Mouse (Mus musculus) MEL (cell line): Measurements from ENCODE around the gene Mtfmt.

Source experiments
- CHD1 ChIP-seq: IDR thresholded peaks from 2 replicates; pipeline ENCODE4 v1.6.1; 2012; ENCODE audit warnings: low read depth, mild to moderate bottlenecking, inconsistent platforms, low read length, improper control_type of control experiment
- CTCF ChIP-seq, 3 experiments: IDR thresholded peaks in 2 of 3; conservative IDR thresholded peaks in 1 of 3; 2 replicates each; pipeline ENCODE4 v1.5.1; 2011 to 2012; ENCODE audit warnings: low read length in 3 of 3, low read depth in 2 of 3, mild to moderate bottlenecking in 2 of 3, improper control_type of control experiment in 1 of 3, inconsistent platforms in 1 of 3, mixed read lengths in 1 of 3, moderate library complexity in 1 of 3; ENCODE audit not compliant: control insufficient read depth in 1 of 3, insufficient read depth in 1 of 3, poor library complexity in 1 of 3, severe bottlenecking in 1 of 3
- EP300 ChIP-seq, 2 experiments: IDR thresholded peaks; 2 replicates each; pipeline ENCODE4 v1.6.1; 2011; ENCODE audit warnings: improper control_type of control experiment in 2 of 2, low read length in 2 of 2, low read depth in 1 of 2, mild to moderate bottlenecking in 1 of 2
- POLR2A ChIP-seq, 2 experiments: IDR thresholded peaks; 2 replicates each; pipeline ENCODE4 v1.6.1; 2011 to 2012; ENCODE audit warnings: low read length in 2 of 2, mild to moderate bottlenecking in 2 of 2, control low read depth in 1 of 2, improper control_type of control experiment in 1 of 2, low read depth in 1 of 2, moderate library complexity in 1 of 2; ENCODE audit not compliant: control insufficient read depth in 1 of 2, insufficient read depth in 1 of 2, poor library complexity in 1 of 2
- SIN3A ChIP-seq: IDR thresholded peaks from 2 replicates; pipeline ENCODE4 v1.6.1; 2012; ENCODE audit warnings: low read length, improper control_type of control experiment, inconsistent platforms

DNA sequence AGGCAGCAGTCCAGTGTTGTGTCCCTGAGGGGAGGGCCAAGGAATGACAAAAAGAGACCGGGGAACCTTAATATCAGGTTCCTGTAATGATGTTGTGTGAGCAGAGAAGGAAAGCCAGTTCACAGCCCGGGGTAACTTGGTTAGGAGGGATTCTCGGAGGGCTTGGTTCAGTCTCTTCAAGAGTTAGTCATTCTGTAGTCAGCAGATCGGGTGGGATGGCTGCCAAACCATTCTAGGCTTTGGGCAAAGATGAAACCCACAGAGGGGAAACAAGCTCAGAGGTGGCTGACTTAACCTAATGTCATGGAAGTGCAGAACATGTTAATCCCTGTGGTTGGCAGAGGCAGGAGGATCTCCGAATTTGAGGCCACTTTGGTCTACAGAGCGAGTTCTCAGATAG is 28.6 kb downstream of the Mtfmt start:
- TF ChIP-seq POLR2A (IDR thresholded peaks at IDR 0.05; ENCODE audit: control insufficient read depth in 1 of 2, insufficient read depth in 1 of 2, low read depth in 1 of 2, low read length in 2 of 2, poor library complexity in 1 of 2) = no peak
- no peak for TF ChIP-seq CTCF (IDR thresholded peaks at IDR 0.05 in 2 of 3, conservative IDR thresholded peaks at IDR 0.05 in 1 of 3; ENCODE audit: control insufficient read depth in 1 of 3, insufficient read depth in 1 of 3, low read depth in 2 of 3, low read length in 3 of 3, poor library complexity in 1 of 3, severe bottlenecking in 1 of 3)
- TF ChIP-seq EP300 (IDR thresholded peaks at IDR 0.05; ENCODE audit: low read depth in 1 of 2, low read length in 2 of 2) = no peak
- TF ChIP-seq CHD1 = no peak
- TF ChIP-seq SIN3A = no peak
